Mouse (Mus musculus) forebrain, embryonic 10.5 days (tissue): ENCODE results near the gene Gm10401. TPM values are rescaled to one million over a fixed set of nuclear protein-coding genes. Genes with fewer than 3 reads are reported as not detected.

Source experiments
- DNase-seq: peaks from one replicate; pipeline ENCODE4 v3.0.0-alpha.2; 2017; ENCODE audit warnings: low spot score; ENCODE audit errors: extremely low spot score
- H3K27ac ChIP-seq: fragments of 300-500 bp; sonication (generic); 2 replicates; pipeline ENCODE4 v1.5.1; 2016; ENCODE audit warnings: mild to moderate bottlenecking
- H3K27me3 ChIP-seq: fragments of 300-500 bp; sonication (generic); 2 replicates; pipeline ENCODE4 v1.6.1; 2016; ENCODE audit warnings: mild to moderate bottlenecking; ENCODE audit not compliant: poor library complexity, severe bottlenecking
- H3K36me3 ChIP-seq: fragments of 300-500 bp; sonication (generic); replicated peaks from 2 replicates; pipeline ENCODE4 v1.6.1; 2016; ENCODE audit warnings: mild to moderate bottlenecking, moderate library complexity
- H3K4me1 ChIP-seq: fragments of 300-500 bp; sonication (generic); 2 replicates; pipeline ENCODE4 v1.6.1; 2016
- H3K4me3 ChIP-seq: fragments of 300-500 bp; sonication (generic); 2 replicates; pipeline ENCODE4 v1.5.1; 2016; ENCODE audit warnings: mild to moderate bottlenecking, moderate library complexity
- H3K9me3 ChIP-seq: fragments of 300-500 bp; sonication (generic); 2 replicates; pipeline ENCODE4 v1.6.1; 2016; ENCODE audit warnings: mild to moderate bottlenecking, moderate library complexity
- WGBS: fragments of 180-500 bp; shearing (Covaris S2); methylation state at CpG from one replicate; pipeline ENCODE4 v1.1.7; 2016; 5-methylcytosine and 5-hydroxymethylcytosine counted together
- polyA plus RNA-seq: library from polyadenylated mRNA; unstranded; fragments of >200 nt; fragmentation: Nextera tagmentation; extraction: Ambion mirVana; gene quantifications from 2 replicates; pipeline ENCODE4 v1.2.1, GENCODE M21; 2016

The Gm10401 gene
- polyA plus RNA-seq, 1 experiment from 2014 or later, result 18.3 TPM

GRCm38 (mm10) chr5:115133358-115134066, 35.4 kb upstream of the Gm10401 start:
- Histone ChIP-seq H3K27me3 (peaks cover 3% of the 10 kb centered on the region), H3K9me3 (no peaks in the 10 kb centered on the region), H3K4me1 (peaks cover 22% of the 10 kb centered on the region), H3K36me3 (peaks cover 41% of the 10 kb centered on the region), H3K4me3 (peak overlapping the region; percentile 96), H3K27ac (peak overlapping the region; percentile 93; the same call in 1 of the 2 replicates)
- 59% methylated on average over 6 of the region's 6 CpGs for WGBS
- DNase-seq, result no peak

GRCm38 (mm10) chr5:115132465-115132864, 34.4 kb upstream of the Gm10401 start:
- no peak for DNase-seq
- H3K36me3 ChIP-seq, result peaks cover 52% of the 10 kb centered on the region
- H3K4me1 ChIP-seq, result peaks cover 22% of the 10 kb centered on the region
- WGBS, result 93% methylated on average over 8 of the region's 8 CpGs
- H3K9me3 ChIP-seq, result no peaks in the 10 kb centered on the region
- H3K27me3 ChIP-seq, result peaks cover 3% of the 10 kb centered on the region; the same call in 1 of the 2 replicates
- peak overlapping the region; percentile 96; the same call in 1 of the 2 replicates for H3K4me3 ChIP-seq
- H3K27ac ChIP-seq, result no peak overlapping the region

- no peak for DNase-seq
- H3K4me1 ChIP-seq, result peaks cover 29% of the 10 kb centered on the region
- no peak overlapping the region for H3K27ac ChIP-seq
- peaks cover 83% of the 10 kb centered on the region for H3K36me3 ChIP-seq
- H3K27me3 ChIP-seq, result no peaks in the 10 kb centered on the region
- 92% methylated on average over 6 of the region's 6 CpGs for WGBS
- H3K9me3 ChIP-seq, result no peaks in the 10 kb centered on the region
- H3K4me3 ChIP-seq, result no peak overlapping the region
Measured at GRCm38 (mm10) chr5:115129328-115129727, 31.2 kb upstream of the Gm10401 start.

- Histone ChIP-seq H3K27ac (no peak overlapping the region), H3K9me3 (no peaks in the 10 kb centered on the region), H3K4me3 (no peak overlapping the region), H3K36me3 (peaks cover 98% of the 10 kb centered on the region), H3K4me1 (peaks cover 12% of the 10 kb centered on the region), H3K27me3 (no peaks in the 10 kb centered on the region)
- DNase-seq, result no peak
- WGBS, result 94% methylated on average over 22 of the region's 22 CpGs
Measured at GRCm38 (mm10) chr5:115127421-115128179, 29.5 kb upstream of the Gm10401 start.

- WGBS, result 91% methylated on average over 28 of the region's 28 CpGs
- DNase-seq, result no peak
- Histone ChIP-seq H3K4me1 (peaks cover 8% of the 10 kb centered on the region), H3K9me3 (no peaks in the 10 kb centered on the region), H3K4me3 (no peak overlapping the region), H3K27me3 (no peaks in the 10 kb centered on the region), H3K27ac (no peak overlapping the region), H3K36me3 (peaks cover 99% of the 10 kb centered on the region)
Measured at GRCm38 (mm10) chr5:115126578-115127312, 28.6 kb upstream of the Gm10401 start.

GRCm38 (mm10) chr5:115125211-115125871, 27.2 kb upstream of the Gm10401 start:
- Histone ChIP-seq H3K27me3 (no peaks in the 10 kb centered on the region), H3K36me3 (peaks cover 86% of the 10 kb centered on the region), H3K4me3 (no peak overlapping the region), H3K4me1 (peaks cover 8% of the 10 kb centered on the region), H3K9me3 (no peaks in the 10 kb centered on the region), H3K27ac (peak overlapping the region; percentile 30; the same call in 1 of the 2 replicates)
- 39% methylated on average over 24 of the region's 24 CpGs for WGBS
- DNase-seq, result peak; percentile 75

GRCm38 (mm10) chr5:115124690-115125089, 26.6 kb upstream of the Gm10401 start:
- H3K27me3 ChIP-seq, result no peaks in the 10 kb centered on the region
- no peak for DNase-seq
- peaks cover 79% of the 10 kb centered on the region for H3K36me3 ChIP-seq
- 93% methylated on average over 6 of the region's 6 CpGs for WGBS
- H3K27ac ChIP-seq, result no peak overlapping the region
- no peak overlapping the region for H3K4me3 ChIP-seq
- peaks cover 8% of the 10 kb centered on the region for H3K4me1 ChIP-seq
- H3K9me3 ChIP-seq, result no peaks in the 10 kb centered on the region

GRCm38 (mm10) chr5:115120978-115121377, 22.9 kb upstream of the Gm10401 start:
- Histone ChIP-seq H3K9me3 (no peaks in the 10 kb centered on the region; the same call in 1 of the 2 replicates), H3K27ac (no peak overlapping the region), H3K4me3 (no peak overlapping the region), H3K27me3 (no peaks in the 10 kb centered on the region), H3K36me3 (peaks cover 62% of the 10 kb centered on the region), H3K4me1 (peaks cover 23% of the 10 kb centered on the region)
- WGBS, result 84% methylated on average over 5 of the region's 5 CpGs
- no peak for DNase-seq

GRCm38 (mm10) chr5:115118961-115119570, 21.0 kb upstream of the Gm10401 start, which contains the start of gene Acads:
Gene Acads (minus strand): TSS chr5:115119346.
- Histone ChIP-seq H3K4me3 (peak within 1 kb of the TSS; percentile 83), H3K9me3 (no peaks in the 10 kb centered on the region; the same call in 1 of the 2 replicates), H3K27ac (peak within 1 kb of the TSS; percentile 92), H3K4me1 (peaks cover 15% of the 10 kb centered on the region), H3K27me3 (no peaks in the 10 kb centered on the region), H3K36me3 (peaks cover 62% of the 10 kb centered on the region)
- under 1% methylated on average over 39 of the region's 39 CpGs for WGBS
- peak; percentile 84 for DNase-seq

GRCm38 (mm10) chr5:115117467-115117866, 19.4 kb upstream of the Gm10401 start:
- peaks cover 61% of the 10 kb centered on the region for H3K36me3 ChIP-seq
- no peak overlapping the region for H3K4me3 ChIP-seq
- H3K9me3 ChIP-seq, result no peaks in the 10 kb centered on the region; the same call in 1 of the 2 replicates
- peaks cover 15% of the 10 kb centered on the region for H3K4me1 ChIP-seq
- DNase-seq, result no peak
- 95% methylated on average over 13 of the region's 13 CpGs for WGBS
- no peak overlapping the region for H3K27ac ChIP-seq
- no peaks in the 10 kb centered on the region for H3K27me3 ChIP-seq

- Histone ChIP-seq H3K4me3 (no peak overlapping the region), H3K4me1 (peaks cover 15% of the 10 kb centered on the region), H3K9me3 (no peaks in the 10 kb centered on the region; the same call in 1 of the 2 replicates), H3K27ac (no peak overlapping the region), H3K27me3 (no peaks in the 10 kb centered on the region), H3K36me3 (peaks cover 64% of the 10 kb centered on the region)
- WGBS, result 92% methylated on average over 3 of the region's 3 CpGs
- no peak for DNase-seq
Measured at GRCm38 (mm10) chr5:115116426-115116825, 18.3 kb upstream of the Gm10401 start.

- Histone ChIP-seq H3K4me1 (peaks cover 30% of the 10 kb centered on the region), H3K36me3 (peaks cover 81% of the 10 kb centered on the region), H3K9me3 (no peaks in the 10 kb centered on the region; the same call in 1 of the 2 replicates), H3K27me3 (no peaks in the 10 kb centered on the region), H3K4me3 (no peak overlapping the region), H3K27ac (no peak overlapping the region)
- WGBS, result 95% methylated on average over 8 of the region's 8 CpGs
- no peak for DNase-seq
Measured at GRCm38 (mm10) chr5:115114501-115114900, 16.4 kb upstream of the Gm10401 start.
